Mouse (Mus musculus) thymus, postnatal 0 days (tissue): ENCODE results near the gene Prph2. TPM values are rescaled to one million over a fixed set of nuclear protein-coding genes. Genes with fewer than 3 reads are reported as not detected.

Experiments used
- DNase-seq: peaks from one replicate; pipeline ENCODE4 v3.0.0-alpha.2; 2015; ENCODE audit warnings: low spot score
- polyA plus RNA-seq: library from polyadenylated mRNA; unstranded; fragments of >200 nt; fragmentation: Nextera tagmentation; extraction: Ambion mirVana; gene quantifications from 2 replicates; pipeline ENCODE4 v1.2.1, GENCODE M21; 2015

Gene Prph2
- polyA plus RNA-seq: not detected in 2 replicates

GRCm38 (mm10) chr17:46910186-46910585, at the start of gene Prph2:
TSS of gene Prph2 (plus strand) at chr17:46910459.
- no peak for DNase-seq

GRCm38 (mm10) chr17:46864566-46865195, 45.6 kb upstream of the Prph2 start:
- DNase-seq: no peak

- DNase-seq: no peak
Observed at GRCm38 (mm10) chr17:46866836-46867235, 43.4 kb upstream of the Prph2 start.

GRCm38 (mm10) chr17:46870204-46870798, 40.0 kb upstream of the Prph2 start:
- DNase-seq: peak; percentile 66

- DNase-seq: peak; percentile 28
Observed at GRCm38 (mm10) chr17:46870913-46871312, 39.3 kb upstream of the Prph2 start.

GRCm38 (mm10) chr17:46872806-46873205, 37.5 kb upstream of the Prph2 start:
- no peak for DNase-seq

GRCm38 (mm10) chr17:46874133-46874532, 36.1 kb upstream of the Prph2 start:
- DNase-seq: no peak

- no peak for DNase-seq
Observed at GRCm38 (mm10) chr17:46875626-46876025, 34.6 kb upstream of the Prph2 start.

- DNase-seq: no peak
Observed at GRCm38 (mm10) chr17:46876371-46876950, 33.8 kb upstream of the Prph2 start.

- DNase-seq: no peak
Observed at GRCm38 (mm10) chr17:46877061-46877460, 33.2 kb upstream of the Prph2 start.

GRCm38 (mm10) chr17:46879841-46880311, 30.4 kb upstream of the Prph2 start:
- no peak for DNase-seq

GRCm38 (mm10) chr17:46880322-46880721, 29.9 kb upstream of the Prph2 start:
- DNase-seq: no peak

GRCm38 (mm10) chr17:46881728-46882127, 28.5 kb upstream of the Prph2 start:
- DNase-seq: no peak

GRCm38 (mm10) chr17:46883107-46883506, 27.2 kb upstream of the Prph2 start:
- DNase-seq: no peak

- no peak for DNase-seq
Observed at GRCm38 (mm10) chr17:46884766-46885165, 25.5 kb upstream of the Prph2 start.

GRCm38 (mm10) chr17:46885218-46885909, 24.9 kb upstream of the Prph2 start:
- DNase-seq: no peak

GRCm38 (mm10) chr17:46885910-46886643, 24.2 kb upstream of the Prph2 start:
- DNase-seq: no peak

GRCm38 (mm10) chr17:46888511-46889212, 21.6 kb upstream of the Prph2 start:
- DNase-seq: peak; percentile 74

- peak; percentile 50 for DNase-seq
Observed at GRCm38 (mm10) chr17:46889450-46890084, 20.7 kb upstream of the Prph2 start.
